Mouse (Mus musculus) forebrain, postnatal 0 days (tissue): ENCODE data around the gene Gucy2d. TPM values are rescaled to one million over a fixed set of nuclear protein-coding genes. Genes with fewer than 3 reads are reported as not detected.

Experiments used
- ATAC-seq: fragments of 200-750 bp; cut with Nextera tagmentation; 2 replicates; pipeline ENCODE4 v1.8.0; 2017; ENCODE audit warnings: mild to moderate bottlenecking, moderate library complexity
- DNase-seq: peaks from one replicate; pipeline ENCODE4 v3.0.0-alpha.2; 2015
- H3K27ac ChIP-seq: fragments of 300-500 bp; sonication (generic); 2 replicates; pipeline ENCODE4 v1.5.1; 2014; ENCODE audit warnings: low read depth, mild to moderate bottlenecking, antibody characterized with exemption, low read length, moderate library complexity, mixed read lengths
- H3K27me3 ChIP-seq: fragments of 300-500 bp; sonication (generic); 2 replicates; pipeline ENCODE4 v1.6.1; 2014; ENCODE audit warnings: mild to moderate bottlenecking, low read length, mixed read lengths; ENCODE audit not compliant: insufficient read depth
- H3K36me3 ChIP-seq: fragments of 300-500 bp; sonication (generic); 2 replicates; pipeline ENCODE4 v1.6.1; 2014; ENCODE audit warnings: mild to moderate bottlenecking, moderate library complexity; ENCODE audit not compliant: insufficient read depth
- H3K4me1 ChIP-seq: fragments of 300-500 bp; sonication (generic); 2 replicates; pipeline ENCODE4 v1.6.1; 2014; ENCODE audit warnings: antibody characterized with exemption; ENCODE audit not compliant: insufficient read depth
- H3K4me2 ChIP-seq: fragments of 300-500 bp; sonication (generic); 2 replicates; pipeline ENCODE4 v1.6.1; 2014; ENCODE audit warnings: low read depth, mild to moderate bottlenecking, moderate library complexity
- H3K4me3 ChIP-seq: fragments of 300-500 bp; sonication (generic); 2 replicates; pipeline ENCODE4 v1.5.1; 2014; ENCODE audit warnings: low read depth, low read length, mixed read lengths
- H3K9ac ChIP-seq: fragments of 300-500 bp; sonication (generic); 2 replicates; pipeline ENCODE4 v1.6.1; 2014; ENCODE audit warnings: mild to moderate bottlenecking
- H3K9me3 ChIP-seq: fragments of 300-500 bp; sonication (generic); 2 replicates; pipeline ENCODE4 v1.6.1; 2016; ENCODE audit warnings: low read length
- CTCF ChIP-seq: sonication (generic); IDR thresholded peaks from 2 replicates; pipeline ENCODE4 v1.5.1; 2016; ENCODE audit warnings: antibody characterized with exemption, control low read depth, low read depth
- WGBS: fragments of 180-500 bp; shearing (Covaris S2); extraction: QIAGEN DNeasy Blood & Tissue Kit; methylation state at CpG from one replicate; pipeline ENCODE4 v1.1.7; 2014; 5-methylcytosine and 5-hydroxymethylcytosine counted together
- polyA plus RNA-seq: library from polyadenylated mRNA; unstranded; fragments of >200 nt; fragmentation: Nextera tagmentation; extraction: Ambion mirVana; gene quantifications from 2 replicates; pipeline ENCODE4 v1.2.1, GENCODE M21; 2015
- total RNA-seq: library from RNA; depleted of rRNA; stranded (reverse); fragments of >200 nt; gene quantifications from 2 replicates; pipeline ENCODE4 v1.2.3, GENCODE M21; 2014

Gucy2d gene
- total and polyA plus RNA-seq, 2 experiments from 2014 or later = not detected

DNA sequence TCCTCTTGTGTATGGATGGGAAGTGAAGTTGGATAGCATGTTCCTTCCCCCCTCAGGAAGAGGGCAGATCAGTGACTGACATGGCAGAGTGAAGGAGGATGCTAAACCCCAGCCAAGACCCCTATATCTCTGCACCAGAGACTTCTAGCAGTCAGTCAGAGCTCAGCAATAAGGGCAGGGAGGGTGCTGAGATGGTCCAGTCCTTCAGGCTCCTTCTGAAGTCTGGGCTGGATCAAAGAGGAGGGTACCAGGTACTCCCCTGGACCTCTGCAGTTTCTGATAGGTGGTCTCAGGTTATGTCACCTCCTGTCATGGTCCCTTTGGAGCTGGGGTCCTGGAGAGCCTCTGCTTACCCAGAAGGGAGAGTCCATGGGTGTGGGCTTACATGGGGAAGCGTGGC lies 55.4 kb downstream of the Gucy2d start:
- no peak overlapping the region for H3K9ac ChIP-seq
- DNase-seq (no peak), ATAC-seq (no peak)
- no peak overlapping the region for H3K4me2 ChIP-seq
- no peak overlapping the region for H3K27ac ChIP-seq
- H3K9me3 ChIP-seq = no peaks in the 10 kb centered on the region
- WGBS = 83% methylated on average over 1 of the region's 1 CpGs
- no peaks in the 10 kb centered on the region for H3K4me1 ChIP-seq
- no peaks in the 10 kb centered on the region for H3K27me3 ChIP-seq
- H3K4me3 ChIP-seq = no peak overlapping the region
- no peak for TF ChIP-seq CTCF
- H3K36me3 ChIP-seq = no peaks in the 10 kb centered on the region

DNA sequence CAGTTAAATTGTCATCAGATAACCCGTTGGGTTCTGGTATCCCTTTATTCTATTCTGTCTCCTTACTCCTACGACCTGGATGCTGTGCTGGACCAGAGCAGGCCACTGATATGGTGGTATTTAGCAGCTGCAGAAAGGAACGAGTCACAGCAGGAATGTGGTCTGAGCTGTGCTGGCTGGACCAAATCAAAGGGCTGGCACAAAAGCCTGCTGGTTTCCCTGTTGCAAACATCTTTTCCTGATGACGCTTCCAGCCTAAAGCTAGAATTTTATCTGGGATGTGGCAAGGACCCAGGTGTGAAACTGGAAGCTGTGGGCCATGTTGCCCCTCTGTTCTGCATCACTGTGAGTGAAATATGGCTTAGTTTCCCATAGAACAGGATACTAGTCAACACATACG lies 57.2 kb downstream of the Gucy2d start:
- no peak for TF ChIP-seq CTCF
- no peak overlapping the region for H3K4me2 ChIP-seq
- no peak overlapping the region for H3K27ac ChIP-seq
- ATAC-seq (no peak), DNase-seq (no peak)
- H3K36me3 ChIP-seq = no peaks in the 10 kb centered on the region
- no peak overlapping the region for H3K4me3 ChIP-seq
- 48% methylated on average over 5 of the region's 5 CpGs for WGBS
- H3K4me1 ChIP-seq = no peaks in the 10 kb centered on the region
- no peak overlapping the region for H3K9ac ChIP-seq
- H3K9me3 ChIP-seq = no peaks in the 10 kb centered on the region
- H3K27me3 ChIP-seq = no peaks in the 10 kb centered on the region

DNA sequence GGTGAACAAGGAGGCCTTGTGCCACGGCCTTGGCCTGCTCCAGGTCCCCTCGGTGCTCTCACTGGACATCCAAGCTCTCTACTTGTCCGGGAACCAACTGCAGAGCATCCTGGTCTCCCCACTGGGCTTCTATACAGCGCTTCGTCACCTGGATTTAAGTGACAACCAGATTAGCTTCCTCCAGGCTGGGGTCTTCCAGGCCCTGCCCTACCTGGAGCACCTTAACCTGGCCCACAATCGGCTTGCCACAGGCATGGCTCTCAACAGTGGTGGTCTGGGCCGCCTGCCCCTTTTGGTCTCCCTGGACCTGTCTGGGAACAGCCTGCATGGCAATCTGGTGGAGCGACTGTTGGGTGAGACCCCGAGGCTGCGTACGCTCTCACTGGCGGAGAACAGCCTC lies 57.9 kb downstream of the Gucy2d start:
- H3K27me3 ChIP-seq = no peaks in the 10 kb centered on the region
- H3K4me3 ChIP-seq = no peak overlapping the region
- DNase-seq = no peak
- no peak for ATAC-seq
- 90% methylated on average over 12 of the region's 12 CpGs for WGBS
- no peaks in the 10 kb centered on the region for H3K36me3 ChIP-seq
- no peak overlapping the region for H3K4me2 ChIP-seq
- H3K4me1 ChIP-seq = no peaks in the 10 kb centered on the region
- no peaks in the 10 kb centered on the region for H3K9me3 ChIP-seq
- no peak overlapping the region for H3K9ac ChIP-seq
- TF ChIP-seq CTCF = no peak
- H3K27ac ChIP-seq = no peak overlapping the region

DNA sequence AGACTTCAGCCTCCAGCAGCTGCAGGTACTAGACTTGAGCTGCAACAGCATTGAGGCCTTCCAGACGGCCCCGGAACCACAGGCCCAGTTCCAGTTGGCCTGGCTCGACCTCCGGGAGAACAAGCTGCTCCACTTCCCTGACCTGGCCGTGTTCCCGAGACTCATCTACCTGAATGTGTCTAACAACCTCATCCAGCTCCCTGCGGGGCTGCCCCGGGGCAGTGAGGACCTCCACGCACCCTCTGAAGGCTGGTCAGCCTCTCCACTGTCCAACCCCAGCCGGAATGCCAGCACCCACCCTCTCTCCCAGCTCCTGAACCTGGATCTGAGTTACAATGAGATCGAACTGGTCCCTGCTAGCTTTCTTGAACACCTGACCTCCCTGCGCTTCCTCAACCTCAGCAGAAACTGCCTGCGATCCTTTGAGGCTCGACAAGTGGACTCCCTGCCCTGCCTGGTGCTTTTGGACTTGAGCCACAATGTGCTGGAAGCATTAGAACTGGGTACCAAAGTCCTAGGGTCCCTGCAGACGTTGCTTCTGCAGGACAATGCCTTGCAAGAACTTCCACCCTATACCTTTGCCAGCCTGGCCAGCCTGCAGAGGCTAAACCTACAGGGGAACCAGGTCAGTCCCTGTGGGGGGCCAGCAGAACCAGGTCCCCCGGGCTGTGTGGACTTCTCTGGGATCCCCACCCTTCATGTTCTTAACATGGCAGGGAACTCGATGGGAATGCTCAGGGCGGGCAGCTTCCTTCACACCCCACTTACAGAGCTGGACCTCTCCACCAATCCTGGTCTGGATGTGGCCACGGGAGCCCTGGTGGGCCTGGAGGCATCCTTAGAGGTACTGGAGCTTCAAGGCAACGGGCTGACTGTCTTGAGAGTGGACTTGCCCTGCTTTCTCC lies 58.7 kb downstream of the Gucy2d start:
- ATAC-seq = no peak
- H3K4me1 ChIP-seq = 0 out of 2 replicates have a peak, but pooled peaks cover 2% of the 10 kb centered on the region
- DNase-seq = no peak
- no peaks in the 10 kb centered on the region for H3K36me3 ChIP-seq
- H3K27ac ChIP-seq = no peak overlapping the region
- no peak overlapping the region for H3K9ac ChIP-seq
- H3K27me3 ChIP-seq = no peaks in the 10 kb centered on the region
- 81% methylated on average over 20 of the region's 20 CpGs for WGBS
- no peak for TF ChIP-seq CTCF
- H3K4me3 ChIP-seq = no peak overlapping the region
- H3K9me3 ChIP-seq = no peaks in the 10 kb centered on the region
- H3K4me2 ChIP-seq = no peak overlapping the region

DNA sequence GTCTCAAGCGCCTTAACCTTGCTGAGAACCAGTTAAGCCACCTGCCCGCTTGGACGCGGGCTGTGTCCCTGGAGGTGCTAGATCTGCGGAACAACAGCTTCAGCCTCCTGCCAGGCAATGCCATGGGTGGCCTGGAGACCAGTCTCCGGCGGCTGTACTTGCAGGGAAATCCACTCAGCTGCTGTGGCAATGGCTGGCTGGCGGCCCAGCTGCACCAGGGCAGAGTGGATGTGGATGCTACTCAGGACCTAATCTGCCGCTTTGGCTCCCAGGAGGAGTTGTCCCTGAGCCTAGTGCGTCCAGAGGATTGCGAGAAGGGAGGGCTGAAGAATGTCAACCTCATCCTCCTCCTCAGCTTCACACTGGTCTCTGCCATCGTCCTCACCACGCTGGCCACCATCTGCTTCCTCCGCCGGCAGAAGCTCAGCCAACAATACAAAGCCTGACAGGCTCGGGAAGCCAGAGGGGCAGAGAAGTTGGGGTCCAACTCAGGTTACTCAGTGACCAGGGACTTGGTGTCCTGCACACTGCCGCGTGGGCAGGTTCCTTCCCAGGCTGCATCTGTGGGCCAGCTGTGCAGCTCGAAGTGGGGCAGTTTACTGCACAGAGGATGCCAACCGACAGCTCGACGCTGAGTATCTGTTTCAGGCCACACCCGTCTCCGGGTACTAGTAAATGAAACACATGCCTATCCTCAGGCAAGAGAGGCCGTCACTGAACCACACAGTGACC lies 59.5 kb downstream of the Gucy2d start:
- Histone ChIP-seq H3K4me2 (no peak overlapping the region), H3K27me3 (no peaks in the 10 kb centered on the region), H3K27ac (no peak overlapping the region), H3K4me1 (0 out of 2 replicates have a peak, but pooled peaks cover 9% of the 10 kb centered on the region), H3K9me3 (no peaks in the 10 kb centered on the region), H3K4me3 (no peak overlapping the region), H3K36me3 (no peaks in the 10 kb centered on the region), H3K9ac (no peak overlapping the region)
- no peak for ATAC-seq
- DNase-seq = no peak
- WGBS = 75% methylated on average over 25 of the region's 25 CpGs
- TF ChIP-seq CTCF = no peak

DNA sequence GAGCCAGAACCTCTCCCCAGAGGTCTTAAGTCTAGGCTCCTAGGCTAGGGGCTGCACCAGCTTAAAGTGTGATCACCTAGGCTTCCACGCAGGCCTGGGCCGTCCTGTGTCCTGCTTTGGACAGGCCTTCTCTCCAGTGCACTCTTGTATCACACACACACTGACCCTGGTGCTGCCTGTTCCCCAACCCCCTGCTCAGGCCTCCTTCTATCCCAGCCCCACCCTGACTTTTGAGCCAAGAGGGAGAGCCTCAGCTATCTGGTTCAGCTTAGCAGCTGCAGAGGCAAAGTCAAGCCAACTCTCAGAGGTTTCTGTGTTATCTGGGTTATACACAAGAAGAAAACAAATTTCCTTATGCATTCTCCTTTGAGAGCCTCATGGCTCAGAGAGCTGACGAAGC lies 60.3 kb downstream of the Gucy2d start:
- TF ChIP-seq CTCF = no peak
- DNase-seq (no peak), ATAC-seq (no peak)
- H3K9ac ChIP-seq = no peak overlapping the region
- no peak overlapping the region for H3K27ac ChIP-seq
- no peak overlapping the region for H3K4me3 ChIP-seq
- H3K4me1 ChIP-seq = 0 out of 2 replicates have a peak, but pooled peaks cover 9% of the 10 kb centered on the region
- no peaks in the 10 kb centered on the region for H3K27me3 ChIP-seq
- no peaks in the 10 kb centered on the region for H3K9me3 ChIP-seq
- H3K36me3 ChIP-seq = no peaks in the 10 kb centered on the region
- 92% methylated on average over 3 of the region's 3 CpGs for whole genome bisulfite sequencing
- no peak overlapping the region for H3K4me2 ChIP-seq

DNA sequence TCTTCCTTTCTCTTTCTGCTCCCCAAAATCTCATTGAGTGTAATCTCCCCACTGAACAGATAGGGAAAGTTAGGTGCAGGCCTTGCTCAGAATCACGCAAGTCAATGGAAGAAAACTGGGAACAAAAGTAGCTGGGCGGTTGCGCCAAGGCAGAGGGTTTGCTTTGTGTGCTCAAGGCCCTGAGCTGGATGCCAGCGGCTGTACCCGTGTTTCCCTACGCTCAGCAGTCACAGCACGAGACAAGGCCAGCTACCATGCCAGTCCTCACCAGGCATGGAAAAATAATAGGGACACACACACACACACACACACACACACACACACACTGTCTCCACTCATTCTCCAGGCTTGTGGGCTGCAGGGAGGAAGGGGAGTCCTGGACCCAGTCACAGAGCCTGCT lies 60.9 kb downstream of the Gucy2d start:
- TF ChIP-seq CTCF = no peak
- Histone ChIP-seq H3K4me1 (0 out of 2 replicates have a peak, but pooled peaks cover 9% of the 10 kb centered on the region), H3K9me3 (no peaks in the 10 kb centered on the region), H3K4me2 (no peak overlapping the region), H3K9ac (no peak overlapping the region), H3K27ac (no peak overlapping the region), H3K36me3 (no peaks in the 10 kb centered on the region), H3K27me3 (no peaks in the 10 kb centered on the region), H3K4me3 (no peak overlapping the region)
- ATAC-seq = no peak
- WGBS = 62% methylated on average over 7 of the region's 7 CpGs
- no peak for DNase-seq
